Mouse (Mus musculus) ES-E14 (cell line): ENCODE data around the gene Alg9.

Experiments used
- CHD2 ChIP-seq: IDR thresholded peaks from 2 replicates; pipeline ENCODE4 v1.6.1; 2014; ENCODE audit warnings: mild to moderate bottlenecking, low read depth, low read length, inconsistent platforms
- HCFC1 ChIP-seq: IDR thresholded peaks from 2 replicates; pipeline ENCODE4 v1.6.1; 2012; ENCODE audit warnings: low read length, inconsistent platforms, borderline replicate concordance; ENCODE audit not compliant: insufficient read depth
- MAFK ChIP-seq: IDR thresholded peaks from 2 replicates; pipeline ENCODE4 v1.6.1; 2014; ENCODE audit warnings: mild to moderate bottlenecking, low read depth, low read length, inconsistent platforms; ENCODE audit not compliant: insufficient read depth
- ZC3H11A ChIP-seq: IDR thresholded peaks from 2 replicates; pipeline ENCODE4 v1.6.1; 2012; ENCODE audit warnings: low read depth, mild to moderate bottlenecking, inconsistent platforms, low read length, borderline replicate concordance

- TF ChIP-seq ZC3H11A (no peak), MAFK (no peak), HCFC1 (no peak), CHD2 (no peak)
Observed at GRCm38 (mm10) chr9:50800985-50801384, 26.2 kb downstream of the Alg9 start.
